Mouse (Mus musculus) MEL (cell line): ENCODE measurements at regions not wholly inside any gene's neighbourhood (a gene's known extent, or its start where the extent isn't known, plus 50 kb on each side); places are given as distances from the start of the nearest gene placed in this dataset.

Experiments used
- DNase-seq: peaks from one replicate; pipeline ENCODE4 v3.0.0; 2011; ENCODE audit warnings: low read depth, low spot score
- H3K27ac ChIP-seq: 2 replicates; pipeline ENCODE4 v1.5.1; 2012; ENCODE audit warnings: low read depth, mild to moderate bottlenecking, control low read depth, low read length, moderate library complexity; ENCODE audit not compliant: control insufficient read depth
- H3K27me3 ChIP-seq, 2 experiments: fragments of 150-350 bp in 1 of 2; sonication (generic) in 1 of 2; 2 replicates each; pipeline ENCODE4 v1.6.1; 2012; ENCODE audit warnings: low read length in 2 of 2, mild to moderate bottlenecking in 2 of 2, improper control_type of control experiment in 1 of 2, moderate library complexity in 1 of 2; ENCODE audit not compliant: insufficient read depth in 2 of 2, control insufficient read depth in 1 of 2
- H3K36me3 ChIP-seq, 2 experiments: 2 replicates each; pipeline ENCODE4 v1.6.1; 2012 to 2014; ENCODE audit warnings: low read length in 2 of 2, improper control_type of control experiment in 1 of 2, inconsistent platforms in 1 of 2, mild to moderate bottlenecking in 1 of 2; ENCODE audit not compliant: insufficient read depth in 2 of 2, control insufficient read depth in 1 of 2
- H3K4me1 ChIP-seq, 2 experiments: fragments of 150-350 bp in 1 of 2; sonication (generic) in 1 of 2; 2 replicates each; pipeline ENCODE4 v1.6.1; 2012; ENCODE audit warnings: low read length in 2 of 2, improper control_type of control experiment in 1 of 2, mild to moderate bottlenecking in 1 of 2; ENCODE audit not compliant: insufficient read depth in 2 of 2, control insufficient read depth in 1 of 2
- H3K4me3 ChIP-seq, 2 experiments: fragments of 150-350 bp in 1 of 2; sonication (generic) in 1 of 2; 2 replicates each; pipeline ENCODE4 v1.5.1; 2012; ENCODE audit warnings: low read depth in 2 of 2, low read length in 2 of 2, mild to moderate bottlenecking in 2 of 2, moderate library complexity in 2 of 2, control low read depth in 1 of 2, improper control_type of control experiment in 1 of 2; ENCODE audit not compliant: control insufficient read depth in 1 of 2, insufficient read depth in 1 of 2
- H3K79me2 ChIP-seq: 2 replicates; pipeline ENCODE4 v1.6.1; 2012; ENCODE audit warnings: mild to moderate bottlenecking, low read length, moderate library complexity; ENCODE audit not compliant: control insufficient read depth, poor library complexity, insufficient read depth
- H3K9ac ChIP-seq: 2 replicates; pipeline ENCODE4 v1.6.1; 2012; ENCODE audit warnings: low read depth, mild to moderate bottlenecking, control low read depth, low read length, moderate library complexity; ENCODE audit not compliant: control insufficient read depth, poor library complexity, severe bottlenecking
- H3K9me3 ChIP-seq: fragments of 150-350 bp; sonication (generic); replicated peaks from 2 replicates; pipeline ENCODE4 v1.6.1; 2012; ENCODE audit warnings: mild to moderate bottlenecking, low read length, improper control_type of control experiment, moderate library complexity; ENCODE audit not compliant: insufficient read depth
- BHLHE40 ChIP-seq: IDR thresholded peaks from 2 replicates; pipeline ENCODE4 v1.6.1; 2012; ENCODE audit warnings: low read depth, mild to moderate bottlenecking, inconsistent platforms, low read length, improper control_type of control experiment, borderline replicate concordance
- CHD2 ChIP-seq: IDR thresholded peaks from 2 replicates; pipeline ENCODE4 v1.6.1; 2011; ENCODE audit warnings: low read length, improper control_type of control experiment
- ELF1 ChIP-seq: IDR thresholded peaks from 2 replicates; pipeline ENCODE4 v1.6.1; 2014; ENCODE audit warnings: low read depth, mild to moderate bottlenecking, inconsistent platforms, low read length, improper control_type of control experiment, moderate library complexity
- EP300 ChIP-seq, 2 experiments: IDR thresholded peaks; 2 replicates each; pipeline ENCODE4 v1.6.1; 2011; ENCODE audit warnings: improper control_type of control experiment in 2 of 2, low read length in 2 of 2, low read depth in 1 of 2, mild to moderate bottlenecking in 1 of 2
- ETS1 ChIP-seq: IDR thresholded peaks from 2 replicates; pipeline ENCODE4 v1.6.1; 2012; ENCODE audit warnings: low read depth, mild to moderate bottlenecking, inconsistent platforms, low read length, improper control_type of control experiment, moderate library complexity
- GATA1 ChIP-seq: IDR thresholded peaks from 2 replicates; pipeline ENCODE4 v1.6.1; 2011; ENCODE audit warnings: low read depth, low read length, improper control_type of control experiment
- JUND ChIP-seq: IDR thresholded peaks from 2 replicates; pipeline ENCODE4 v1.6.1; 2011; ENCODE audit warnings: low read depth, mild to moderate bottlenecking, improper control_type of control experiment, low read length
- KAT2A ChIP-seq: conservative IDR thresholded peaks from 2 replicates; pipeline ENCODE4 v1.6.1; 2012; ENCODE audit warnings: low read depth, low read length, improper control_type of control experiment, inconsistent platforms
- MAX ChIP-seq: IDR thresholded peaks from 2 replicates; pipeline ENCODE4 v1.6.1; 2011; ENCODE audit warnings: low read length, improper control_type of control experiment
- MAZ ChIP-seq: IDR thresholded peaks from 2 replicates; pipeline ENCODE4 v1.6.1; 2012; ENCODE audit warnings: low read depth, mild to moderate bottlenecking, inconsistent platforms, low read length, improper control_type of control experiment
- MYB ChIP-seq: IDR thresholded peaks from 2 replicates; pipeline ENCODE4 v1.6.1; 2011; ENCODE audit warnings: mild to moderate bottlenecking, low read depth, low read length, improper control_type of control experiment
- POLR2A ChIP-seq, 2 experiments: IDR thresholded peaks; 2 replicates each; pipeline ENCODE4 v1.6.1; 2011 to 2012; ENCODE audit warnings: low read length in 2 of 2, mild to moderate bottlenecking in 2 of 2, control low read depth in 1 of 2, improper control_type of control experiment in 1 of 2, low read depth in 1 of 2, moderate library complexity in 1 of 2; ENCODE audit not compliant: control insufficient read depth in 1 of 2, insufficient read depth in 1 of 2, poor library complexity in 1 of 2
- POLR2AphosphoS5 ChIP-seq: IDR thresholded peaks from 2 replicates; pipeline ENCODE4 v1.6.1; 2012; ENCODE audit warnings: low read depth, borderline replicate concordance, mild to moderate bottlenecking, inconsistent platforms, low read length, moderate library complexity, mixed read lengths
- RAD21 ChIP-seq: IDR thresholded peaks from 2 replicates; pipeline ENCODE4 v1.6.1; 2011; ENCODE audit warnings: mild to moderate bottlenecking, low read depth, low read length, improper control_type of control experiment
- RCOR1 ChIP-seq: IDR thresholded peaks from 2 replicates; pipeline ENCODE4 v1.6.1; 2012; ENCODE audit warnings: low read depth, mild to moderate bottlenecking, inconsistent platforms, low read length, improper control_type of control experiment
- SIN3A ChIP-seq: IDR thresholded peaks from 2 replicates; pipeline ENCODE4 v1.6.1; 2012; ENCODE audit warnings: low read length, improper control_type of control experiment, inconsistent platforms
- SMC3 ChIP-seq: IDR thresholded peaks from 2 replicates; pipeline ENCODE4 v1.6.1; 2011; ENCODE audit warnings: low read depth, low read length, improper control_type of control experiment
- TBP ChIP-seq: IDR thresholded peaks from 2 replicates; pipeline ENCODE4 v1.8.0; 2011; ENCODE audit warnings: low read depth, low read length, improper control_type of control experiment
- TCF12 ChIP-seq: IDR thresholded peaks from 2 replicates; pipeline ENCODE4 v1.6.1; 2014; ENCODE audit warnings: low read depth, mild to moderate bottlenecking, inconsistent platforms, low read length, improper control_type of control experiment, moderate library complexity
- USF2 ChIP-seq, 2 experiments: IDR thresholded peaks; 2 replicates each; pipeline ENCODE4 v1.6.1; 2011 to 2012; ENCODE audit warnings: improper control_type of control experiment in 2 of 2, low read length in 2 of 2, borderline replicate concordance in 1 of 2, inconsistent platforms in 1 of 2, low read depth in 1 of 2, mild to moderate bottlenecking in 1 of 2; ENCODE audit not compliant: insufficient read depth in 1 of 2
- ZC3H11A ChIP-seq: IDR thresholded peaks from 2 replicates; pipeline ENCODE4 v1.6.1; 2012; ENCODE audit warnings: low read depth, mild to moderate bottlenecking, inconsistent platforms, low read length, improper control_type of control experiment
- ZMIZ1 ChIP-seq: IDR thresholded peaks from 2 replicates; pipeline ENCODE4 v1.6.1; 2012; ENCODE audit warnings: low read depth, mild to moderate bottlenecking, inconsistent platforms, low read length, improper control_type of control experiment, moderate library complexity

DNA sequence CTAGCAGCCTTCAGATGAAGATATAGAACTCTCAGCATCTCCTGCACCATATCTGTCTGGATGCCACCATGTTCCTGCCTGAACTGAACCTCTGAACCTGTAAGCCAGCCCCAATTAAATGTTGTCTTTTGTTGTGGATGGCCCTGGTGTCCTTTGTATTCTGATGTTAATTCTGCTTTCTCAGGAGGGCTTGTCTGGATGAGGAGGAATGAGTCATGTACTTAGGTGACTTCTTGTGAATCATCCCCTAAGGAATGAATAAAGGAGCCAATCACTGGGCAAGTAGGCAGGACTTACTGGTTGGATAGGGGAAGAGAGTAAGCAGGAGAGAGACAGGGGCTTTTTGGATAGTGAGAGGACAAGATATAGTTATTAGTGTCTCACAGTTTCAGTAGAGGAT, 70.0 kb downstream of the Tmem270 start:
- Histone ChIP-seq H3K79me2 (no peaks in the 10 kb centered on the region), H3K4me1 (no peaks in the 10 kb centered on the region), H3K9ac (no peak overlapping the region), H3K4me3 (no peak overlapping the region), H3K27ac (no peak overlapping the region), H3K9me3 (no peaks in the 10 kb centered on the region), H3K27me3 (no peaks in the 10 kb centered on the region; a peak in 1 of 4 replicates), H3K36me3 (no peaks in the 10 kb centered on the region)
- TF ChIP-seq RCOR1 (no peak), BHLHE40 (no peak), CHD2 (no peak), SMC3 (no peak), POLR2AphosphoS5 (no peak), MYB (no peak), GATA1 (no peak), MAX (no peak), EP300 (IDR thresholded peaks at IDR 0.05; ENCODE audit: low read depth in 1 of 2, low read length in 2 of 2) (no peak), JUND (no peak), KAT2A (no peak), POLR2A (IDR thresholded peaks at IDR 0.05; ENCODE audit: control insufficient read depth in 1 of 2, insufficient read depth in 1 of 2, low read depth in 1 of 2, low read length in 2 of 2, poor library complexity in 1 of 2) (no peak)
- DNase-seq = no peak

DNA sequence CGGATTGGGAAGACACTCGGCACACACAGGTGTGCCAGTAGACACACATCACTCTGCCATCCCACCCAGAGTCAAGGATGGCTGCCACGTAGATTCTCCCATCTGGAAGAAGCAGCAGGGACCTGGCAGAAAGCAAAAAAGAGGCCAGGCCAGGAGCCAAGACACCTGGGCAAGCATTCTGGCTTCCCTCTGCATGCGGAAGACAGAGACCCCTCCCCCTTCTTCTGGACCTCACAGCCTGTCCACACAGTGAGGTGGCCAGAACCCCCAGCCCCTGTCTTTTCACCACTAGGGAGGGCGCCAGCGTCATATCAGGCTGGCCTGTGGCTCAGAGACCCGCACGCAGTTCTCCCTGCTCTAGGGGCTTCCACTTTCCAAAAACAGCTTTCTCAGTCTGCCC, 73.6 kb downstream of the Tmem270 start:
- H3K36me3 ChIP-seq = no peaks in the 10 kb centered on the region
- no peaks in the 10 kb centered on the region for H3K9me3 ChIP-seq
- no peak overlapping the region for H3K9ac ChIP-seq
- H3K79me2 ChIP-seq = no peaks in the 10 kb centered on the region
- no peak overlapping the region for H3K27ac ChIP-seq
- TF ChIP-seq TBP (no peak), ETS1 (no peak), MYB (no peak), SIN3A (no peak), ELF1 (no peak), EP300 (IDR thresholded peaks at IDR 0.05; ENCODE audit: low read depth in 1 of 2, low read length in 2 of 2) (no peak), ZC3H11A (no peak), POLR2AphosphoS5 (no peak), POLR2A (IDR thresholded peaks at IDR 0.05; ENCODE audit: control insufficient read depth in 1 of 2, insufficient read depth in 1 of 2, low read depth in 1 of 2, low read length in 2 of 2, poor library complexity in 1 of 2) (no peak), SMC3 (no peak)
- no peaks in the 10 kb centered on the region for H3K4me1 ChIP-seq
- no peak for DNase-seq
- H3K4me3 ChIP-seq = no peak overlapping the region
- H3K27me3 ChIP-seq = no peaks in the 10 kb centered on the region; a peak in 1 of 4 replicates

DNA sequence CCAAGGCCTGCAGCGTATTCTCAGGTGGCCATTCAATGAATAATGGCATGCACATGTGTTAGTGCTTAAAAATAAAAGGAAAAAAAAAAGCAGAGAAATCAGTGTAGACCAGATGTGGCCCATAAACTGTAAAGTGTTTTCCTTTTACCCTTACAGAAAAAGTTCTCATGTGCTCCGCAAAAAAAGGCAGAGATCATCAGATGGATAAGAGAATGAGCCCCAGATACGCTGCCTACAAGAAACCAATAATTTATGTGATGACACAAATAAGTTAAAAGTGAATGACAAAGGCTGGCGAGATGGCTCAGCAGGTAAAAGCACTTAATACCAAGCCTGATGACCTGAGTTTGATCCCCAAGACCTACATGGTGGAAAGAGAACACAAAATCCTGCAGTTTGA, 70.5 kb upstream of the Eln start:
- no peak for DNase-seq
- Histone ChIP-seq H3K79me2 (no peaks in the 10 kb centered on the region), H3K9ac (no peak overlapping the region), H3K27ac (no peak overlapping the region), H3K27me3 (no peaks in the 10 kb centered on the region; a peak in 1 of 4 replicates), H3K36me3 (no peaks in the 10 kb centered on the region), H3K4me1 (no peaks in the 10 kb centered on the region; a peak in 1 of 4 replicates), H3K9me3 (no peaks in the 10 kb centered on the region), H3K4me3 (no peak overlapping the region)
- TF ChIP-seq CHD2 (no peak), USF2 (IDR thresholded peaks at IDR 0.05; ENCODE audit: borderline replicate concordance in 1 of 2, insufficient read depth in 1 of 2, low read depth in 1 of 2, low read length in 2 of 2) (no peak), RAD21 (no peak), MAZ (no peak), ZC3H11A (no peak), TCF12 (no peak), ZMIZ1 (no peak)
